Mouse (Mus musculus): Measurements from ENCODE around the gene Gm20388. TPM values are rescaled to one million over a fixed set of nuclear protein-coding genes. Genes with fewer than 3 reads are reported as not detected.

Gm20388 gene
- total RNA-seq, 2 experiments from 2014 or later: 11.4 to 18.1 TPM

GRCm38 (mm10) chr8:122430058-122430636, 2519.5 kb downstream of the Gm20388 start:
- no peak for ATAC-seq (replicated peaks; ENCODE audit: low FRiP score, low TSS enrichment, poor library complexity, severe bottlenecking)

GRCm38 (mm10) chr8:122430646-122431045, 2520.0 kb downstream of the Gm20388 start:
- ATAC-seq (replicated peaks; ENCODE audit: low FRiP score, low TSS enrichment, poor library complexity, severe bottlenecking): no peak

- no peak for ATAC-seq (replicated peaks; ENCODE audit: low FRiP score, low TSS enrichment, poor library complexity, severe bottlenecking)
These were observed 2521.2 kb downstream of the Gm20388 start for GRCm38 (mm10) chr8:122431694-122432442.

GRCm38 (mm10) chr8:122432443-122433268, 2522.0 kb downstream of the Gm20388 start, which contains the start of gene Cyba:
Gene Cyba, minus strand, starts transcription at chr8:122432930.
- peak; percentile 73 for ATAC-seq (replicated peaks; ENCODE audit: low FRiP score, low TSS enrichment, poor library complexity, severe bottlenecking)

- ATAC-seq (replicated peaks; ENCODE audit: low FRiP score, low TSS enrichment, poor library complexity, severe bottlenecking): peak; percentile 22; the same call in 1 of the 2 replicates
These were observed 2522.7 kb downstream of the Gm20388 start for GRCm38 (mm10) chr8:122433269-122433905.

- ATAC-seq (replicated peaks; ENCODE audit: low FRiP score, low TSS enrichment, poor library complexity, severe bottlenecking): no peak
These were observed 2524.7 kb downstream of the Gm20388 start for GRCm38 (mm10) chr8:122435375-122435774.

GRCm38 (mm10) chr8:122436146-122436545, 2525.5 kb downstream of the Gm20388 start:
- no peak for ATAC-seq (replicated peaks; ENCODE audit: low FRiP score, low TSS enrichment, poor library complexity, severe bottlenecking)

GRCm38 (mm10) chr8:122436586-122437125, 2526.0 kb downstream of the Gm20388 start:
- no peak for ATAC-seq (replicated peaks; ENCODE audit: low FRiP score, low TSS enrichment, poor library complexity, severe bottlenecking)

GRCm38 (mm10) chr8:122437708-122438331, 2527.2 kb downstream of the Gm20388 start:
- ATAC-seq (replicated peaks; ENCODE audit: low FRiP score, low TSS enrichment, poor library complexity, severe bottlenecking): no peak

- ATAC-seq (replicated peaks; ENCODE audit: low FRiP score, low TSS enrichment, poor library complexity, severe bottlenecking): no peak
These were observed 2528.7 kb downstream of the Gm20388 start for GRCm38 (mm10) chr8:122439336-122439735.

GRCm38 (mm10) chr8:122441326-122441725, 2530.7 kb downstream of the Gm20388 start:
- no peak for ATAC-seq (replicated peaks; ENCODE audit: low FRiP score, low TSS enrichment, poor library complexity, severe bottlenecking)

GRCm38 (mm10) chr8:122442356-122442755, 2531.7 kb downstream of the Gm20388 start:
- ATAC-seq (replicated peaks; ENCODE audit: low FRiP score, low TSS enrichment, poor library complexity, severe bottlenecking): no peak

GRCm38 (mm10) chr8:122442781-122443180, 2532.1 kb downstream of the Gm20388 start:
- ATAC-seq (replicated peaks; ENCODE audit: low FRiP score, low TSS enrichment, poor library complexity, severe bottlenecking): no peak

- ATAC-seq (replicated peaks; ENCODE audit: low FRiP score, low TSS enrichment, poor library complexity, severe bottlenecking): peak; percentile 94
These were observed 2532.8 kb downstream of the Gm20388 start, which contains the start of gene Mvd for GRCm38 (mm10) chr8:122443262-122444006. Gene Mvd, minus strand, starts transcription at chr8:122443422.

GRCm38 (mm10) chr8:122444058-122444748, 2533.6 kb downstream of the Gm20388 start:
- ATAC-seq (replicated peaks; ENCODE audit: low FRiP score, low TSS enrichment, poor library complexity, severe bottlenecking): peak; percentile 73

- ATAC-seq (replicated peaks; ENCODE audit: low FRiP score, low TSS enrichment, poor library complexity, severe bottlenecking): no peak
These were observed 2534.6 kb downstream of the Gm20388 start for GRCm38 (mm10) chr8:122445203-122445602.

GRCm38 (mm10) chr8:122451161-122451703, 2540.6 kb downstream of the Gm20388 start:
- no peak for ATAC-seq (replicated peaks; ENCODE audit: low FRiP score, low TSS enrichment, poor library complexity, severe bottlenecking)

Measured in megakaryocyte-erythroid progenitor cell, adult 5-6 weeks (primary cell).